Mouse (Mus musculus) neutrophil, adult 65 days (primary cell): ENCODE measurements around the gene Prdm2. TPM values are rescaled to one million over a fixed set of nuclear protein-coding genes. Genes with fewer than 3 reads are reported as not detected.

Experiments used
- total RNA-seq: library from RNA; stranded (reverse); gene quantifications from 2 replicates; pipeline ENCODE4 v1.2.4, GENCODE M21; 2023

The Prdm2 gene
- 53.5 and 59.7 TPM in 2 replicates for total RNA-seq

GRCm38 (mm10) chr4:143212341-143213174, at the start of gene Prdm2:
Prdm2 (minus strand) TSS chr4:143212995.

Other genes with a start within 250 kb of the Prdm2 start
- gene Pdpn, start 86.6 kb upstream of the Prdm2 start, total RNA-seq = 1.1 and 2.5 TPM in 2 replicates
- gene Lrrc38, start 136.8 kb upstream of the Prdm2 start, total RNA-seq = not detected in 2 replicates
- gene Pramel1, start 181.4 kb upstream of the Prdm2 start, total RNA-seq = not detected in 2 replicates
- gene Pramef8, start 199.4 kb upstream of the Prdm2 start, total RNA-seq = 52.0 and 56.6 TPM in 2 replicates
- not detected in 2 replicates for gene Oog4, start 237.3 kb upstream of the Prdm2 start, total RNA-seq